ENCODE assay signal across 11 mouse cellular contexts in genomic region chr9:118590230-118590629, GRCm38 (mm10). TPM values are rescaled to one million over a fixed set of nuclear protein-coding genes. Genes with fewer than 3 reads are reported as not detected.
DNase-seq lines count a peak whose midpoint lies in the region; ATAC-seq lines count a peak whose summit lies in the region.
"Had no signal": no experiment of that assay in that cellular context is flagged by ENCODE, and none has a peak within 500 bp of the region (broad histone marks: within the 10 kb centered on the region; RNA-seq: fewer than 3 reads in every experiment).

No protein-coding gene starts in this region.

- H3K9me3 ChIP-seq in hindbrain, embryonic 10.5 days: no peaks in the 10 kb centered on the region
- H3K9me3 ChIP-seq in hindbrain, embryonic 12.5 days (replicated peaks): no peaks in the 10 kb centered on the region
- no peaks in the 10 kb centered on the region for H3K9me3 ChIP-seq in embryonic facial prominence, embryonic 13.5 days
- H3K9me3 ChIP-seq in limb, embryonic 10.5 days (replicated peaks): no peaks in the 10 kb centered on the region

- no peak overlapping the region for H3K4me2 ChIP-seq in hindbrain, embryonic 12.5 days (replicated peaks)
- no peak overlapping the region for H3K4me2 ChIP-seq in embryonic facial prominence, embryonic 13.5 days

- H3K36me3 ChIP-seq in hindbrain, embryonic 10.5 days: 0 out of 2 replicates have a peak, but pooled peaks cover 5% of the 10 kb centered on the region
- H3K36me3 ChIP-seq in hindbrain, embryonic 12.5 days: no peaks in the 10 kb centered on the region
- H3K36me3 ChIP-seq in embryonic facial prominence, embryonic 13.5 days: no peaks in the 10 kb centered on the region
- H3K36me3 ChIP-seq in limb, embryonic 10.5 days: no peaks in the 10 kb centered on the region

- WGBS in hindbrain, embryonic 10.5 days: 79% methylated on average over 7 of the region's 7 CpGs
- 50% methylated on average over 7 of the region's 7 CpGs for WGBS in hindbrain, embryonic 12.5 days
- WGBS in embryonic facial prominence, embryonic 13.5 days: 54% methylated on average over 7 of the region's 7 CpGs
- WGBS in limb, embryonic 10.5 days: 67% methylated on average over 7 of the region's 7 CpGs

- peaks cover 30% of the 10 kb centered on the region for H3K4me1 ChIP-seq in hindbrain, embryonic 10.5 days (replicated peaks)
- H3K4me1 ChIP-seq in hindbrain, embryonic 12.5 days: peaks cover 16% of the 10 kb centered on the region
- H3K4me1 ChIP-seq in embryonic facial prominence, embryonic 13.5 days: peaks cover 44% of the 10 kb centered on the region
- H3K4me1 ChIP-seq in limb, embryonic 10.5 days: peaks cover 51% of the 10 kb centered on the region

- no peak for DNase-seq in hindbrain, embryonic 10.5 days (ENCODE audit: low spot score)
- peak; percentile 85 for DNase-seq in Muller cell, postnatal 12 days (ENCODE audit: inconsistent ontology term)
- no peak for DNase-seq in limb, embryonic 10.5 days (ENCODE audit: low spot score)
- DNase-seq in urinary bladder, postnatal 4 days (ENCODE audit: low spot score in 2 of 2): no peak
- DNase-seq in right cerebral cortex, postnatal 10 days (ENCODE audit: low spot score in 2 of 2): no peak
- DNase-seq in left cerebral cortex, adult 18-20 months (ENCODE audit: low spot score in 2 of 2): no peak
- DNase-seq: cerebellum, postnatal 25 days; gastrocnemius, postnatal 36 days had no signal

- 0 out of 2 replicates have a peak overlapping the region, but pooled peaks have one; percentile 2 for H3K27ac ChIP-seq in hindbrain, embryonic 10.5 days
- H3K27ac ChIP-seq in hindbrain, embryonic 12.5 days: no peak overlapping the region
- peak overlapping the region; percentile 34; the same call in 1 of the 2 replicates for H3K27ac ChIP-seq in embryonic facial prominence, embryonic 13.5 days
- peak overlapping the region; percentile 31; the same call in 1 of the 2 replicates for H3K27ac ChIP-seq in limb, embryonic 10.5 days

- no peak overlapping the region for H3K9ac ChIP-seq in hindbrain, embryonic 12.5 days
- H3K9ac ChIP-seq in embryonic facial prominence, embryonic 13.5 days: no peak overlapping the region

- H3K4me3 ChIP-seq in hindbrain, embryonic 10.5 days: no peak overlapping the region
- no peak overlapping the region for H3K4me3 ChIP-seq in hindbrain, embryonic 12.5 days
- H3K4me3 ChIP-seq in embryonic facial prominence, embryonic 13.5 days: no peak overlapping the region
- no peak overlapping the region for H3K4me3 ChIP-seq in limb, embryonic 10.5 days

- ATAC-seq in hindbrain, embryonic 12.5 days (ENCODE audit: low FRiP score): no peak; the same call in 1 of the 2 replicates
- ATAC-seq in embryonic facial prominence, embryonic 13.5 days (ENCODE audit: insufficient number of reproducible peaks, insufficient read depth, low FRiP score, low TSS enrichment, low read depth): no peak

- H3K27me3 ChIP-seq in hindbrain, embryonic 10.5 days (ENCODE audit: insufficient read depth, poor library complexity, severe bottlenecking): no peaks in the 10 kb centered on the region
- H3K27me3 ChIP-seq in hindbrain, embryonic 12.5 days: no peaks in the 10 kb centered on the region
- H3K27me3 ChIP-seq in embryonic facial prominence, embryonic 13.5 days: no peaks in the 10 kb centered on the region
- H3K27me3 ChIP-seq in limb, embryonic 10.5 days (ENCODE audit: low read depth, poor library complexity, severe bottlenecking): no peaks in the 10 kb centered on the region

RNA-seq across cellular contexts. Expression of gene Itga9, which starts 16.3 kb away (rescaled TPM):
- polyA plus RNA-seq in hindbrain, embryonic 10.5 days (2016; fragmentation: Nextera tagmentation; extraction: Ambion mirVana): 6.0 and 6.9 TPM in 2 replicates
- 12.4 and 12.7 TPM in 2 replicates for polyA plus RNA-seq in hindbrain, embryonic 12.5 days (2016; fragmentation: Nextera tagmentation; extraction: Ambion mirVana)
- 7.4 and 12.0 TPM in 2 replicates for polyA plus RNA-seq in embryonic facial prominence, embryonic 13.5 days (2015; fragmentation: Nextera tagmentation; extraction: Ambion mirVana)
- polyA plus RNA-seq in limb, embryonic 10.5 days (2016; fragmentation: Nextera tagmentation; extraction: Ambion mirVana): 8.8 and 9.3 TPM in 2 replicates
- total RNA-seq in left cerebral cortex, adult 18-20 months (2021): 1 to 10 TPM; 5.6 to 7.5 TPM
- polyA plus RNA-seq: G1E had no signal
